Mouse (Mus musculus): ENCODE measurements around the gene Ankle1. TPM values are rescaled to one million over a fixed set of nuclear protein-coding genes. Genes with fewer than 3 reads are reported as not detected.

Ankle1 gene
- polyA plus RNA-seq, 1 experiment: 5.7 TPM

- no peak overlapping the region for H3K27ac ChIP-seq (ENCODE audit: insufficient read depth, low read length)
- no peak for TF ChIP-seq CTCF (IDR thresholded peaks at IDR 0.05; ENCODE audit: borderline replicate concordance, insufficient read depth, low read length)
- TF ChIP-seq POLR2A (IDR thresholded peaks at IDR 0.05; ENCODE audit: low read depth, low read length): no peak
- peaks cover 4% of the 10 kb centered on the region; the same call in 1 of the 2 replicates for H3K4me1 ChIP-seq (ENCODE audit: control insufficient read depth, insufficient read depth, low read length)
- no peak overlapping the region for H3K4me3 ChIP-seq (ENCODE audit: insufficient read depth, low read length)
Observed at GRCm38 (mm10) chr8:71394481-71394880, 11.3 kb upstream of the Ankle1 start.

GRCm38 (mm10) chr8:71395071-71395470 lies 10.7 kb upstream of the Ankle1 start:
- peaks cover 4% of the 10 kb centered on the region; the same call in 1 of the 2 replicates for H3K4me1 ChIP-seq (ENCODE audit: control insufficient read depth, insufficient read depth, low read length)
- no peak for TF ChIP-seq POLR2A (IDR thresholded peaks at IDR 0.05; ENCODE audit: low read depth, low read length)
- TF ChIP-seq CTCF (IDR thresholded peaks at IDR 0.05; ENCODE audit: borderline replicate concordance, insufficient read depth, low read length): no peak
- H3K27ac ChIP-seq (ENCODE audit: insufficient read depth, low read length): no peak overlapping the region
- no peak overlapping the region for H3K4me3 ChIP-seq (ENCODE audit: insufficient read depth, low read length)

DNA sequence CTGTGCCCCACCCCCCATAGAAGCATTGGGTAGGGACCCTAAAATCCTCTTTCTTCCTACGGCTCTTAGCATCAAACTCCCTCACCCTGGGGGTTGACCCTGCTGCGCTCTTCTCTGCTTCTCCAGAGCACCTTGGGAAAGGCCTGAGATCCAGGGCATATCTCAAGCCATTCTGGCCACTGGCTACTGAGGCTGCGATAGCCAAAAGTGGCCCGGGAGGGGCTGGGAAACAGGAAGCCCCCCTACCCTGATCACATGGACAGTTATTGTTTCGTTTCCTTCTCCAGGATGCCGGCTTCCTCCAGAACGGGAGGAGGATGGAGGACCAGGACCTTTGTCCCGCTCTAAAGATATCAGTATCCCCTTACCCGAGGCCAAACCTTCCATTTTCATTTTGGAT lies 10.2 kb upstream of the Ankle1 start, which contains the start of gene Ushbp1:
Gene Ushbp1, minus strand, starts transcription at position 174 of the 400 bp plus-strand sequence.
- peaks cover 4% of the 10 kb centered on the region; the same call in 1 of the 2 replicates for H3K4me1 ChIP-seq (ENCODE audit: control insufficient read depth, insufficient read depth, low read length)
- TF ChIP-seq POLR2A (IDR thresholded peaks at IDR 0.05; ENCODE audit: low read depth, low read length): no peak
- no peak for TF ChIP-seq CTCF (IDR thresholded peaks at IDR 0.05; ENCODE audit: borderline replicate concordance, insufficient read depth, low read length)
- H3K4me3 ChIP-seq (ENCODE audit: insufficient read depth, low read length): no peak within 1 kb of the TSS
- H3K27ac ChIP-seq (ENCODE audit: insufficient read depth, low read length): no peak within 1 kb of the TSS

DNA sequence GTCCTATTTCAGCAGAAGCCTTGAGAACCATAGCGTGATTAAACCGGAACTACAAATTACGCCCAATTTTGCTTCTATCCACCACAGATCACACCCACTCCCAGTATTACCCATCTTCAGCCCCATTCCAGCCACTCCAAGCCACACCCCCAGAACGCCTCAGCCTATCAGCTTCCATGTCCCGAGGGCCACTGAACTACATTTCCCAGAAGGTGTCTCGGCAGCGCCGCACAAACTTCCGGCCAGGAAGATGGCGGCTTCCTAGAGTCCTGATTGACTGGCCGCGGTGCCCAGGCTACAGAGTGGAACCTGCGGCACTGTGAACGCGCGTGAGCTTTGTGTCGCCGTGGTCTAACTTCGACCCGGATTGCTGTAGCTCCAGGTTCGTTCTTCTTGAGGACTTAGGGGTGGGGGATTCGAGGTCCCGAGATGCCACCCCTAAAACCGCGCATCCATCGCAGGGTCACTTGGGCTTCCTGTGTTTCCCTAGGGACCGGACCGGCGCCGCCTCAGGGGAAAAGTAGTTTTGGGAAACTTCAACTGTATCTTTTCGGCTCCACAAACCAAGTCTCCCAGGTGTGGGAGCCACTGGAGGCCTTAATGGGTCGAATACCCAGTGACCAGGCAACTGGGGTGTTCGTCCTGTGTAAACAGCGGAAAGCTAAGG lies 9.0 kb upstream of the Ankle1 start, which contains the start of gene Babam1:
Gene Babam1, plus strand, starts transcription at position 223 of the 667 bp plus-strand sequence.
- Histone ChIP-seq H3K4me3 (ENCODE audit: insufficient read depth, low read length) (peak within 1 kb of the TSS; percentile 63), H3K4me1 (ENCODE audit: control insufficient read depth, insufficient read depth, low read length) (peaks cover 4% of the 10 kb centered on the region; the same call in 1 of the 2 replicates), H3K27ac (ENCODE audit: insufficient read depth, low read length) (no peak within 1 kb of the TSS)
- TF ChIP-seq CTCF (IDR thresholded peaks at IDR 0.05; ENCODE audit: borderline replicate concordance, insufficient read depth, low read length) (no peak), POLR2A (IDR thresholded peaks at IDR 0.05; ENCODE audit: low read depth, low read length) (peak; percentile 82)

DNA sequence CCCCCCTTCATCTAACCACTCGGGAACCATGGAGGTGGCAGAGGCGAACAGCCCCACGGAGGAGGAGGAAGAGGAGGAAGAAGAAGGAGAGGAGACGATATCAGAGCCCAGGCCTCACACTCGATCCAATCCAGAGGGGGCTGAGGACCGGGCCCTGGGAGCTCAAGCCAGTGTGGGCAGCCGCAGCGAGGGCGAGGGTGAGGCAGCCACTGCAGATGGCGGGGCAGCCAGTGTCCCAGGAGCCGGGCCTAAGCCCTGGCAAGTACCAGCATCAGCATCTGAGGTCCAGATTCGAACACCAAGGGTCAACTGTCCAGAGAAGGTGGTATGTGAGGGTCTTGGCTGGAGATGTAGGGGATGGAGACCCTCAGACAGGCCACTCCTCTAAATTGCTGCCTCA lies 8.1 kb upstream of the Ankle1 start:
- no peak overlapping the region for H3K27ac ChIP-seq (ENCODE audit: insufficient read depth, low read length)
- TF ChIP-seq CTCF (IDR thresholded peaks at IDR 0.05; ENCODE audit: borderline replicate concordance, insufficient read depth, low read length) (no peak), POLR2A (IDR thresholded peaks at IDR 0.05; ENCODE audit: low read depth, low read length) (no peak)

DNA sequence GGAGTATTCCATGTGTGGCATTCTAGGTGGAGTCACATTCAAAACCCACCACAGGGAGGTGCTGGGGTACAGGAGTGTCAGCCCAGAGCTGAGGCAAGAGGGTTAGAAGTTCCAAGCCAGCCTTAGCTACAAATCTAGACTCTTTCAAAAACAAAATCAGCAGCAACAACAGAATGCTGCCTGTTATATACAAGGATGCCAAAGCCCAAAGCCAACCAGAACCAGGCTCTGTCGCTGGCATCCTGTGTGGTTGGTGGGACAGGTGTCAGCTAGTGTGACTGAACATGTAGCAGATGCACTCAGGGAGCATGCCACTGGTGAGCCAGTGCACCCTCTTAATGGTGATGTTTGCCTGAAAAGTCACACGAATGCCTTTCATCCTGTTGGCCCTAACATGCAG lies 5.0 kb upstream of the Ankle1 start:
- Histone ChIP-seq H3K4me1 (ENCODE audit: control insufficient read depth, insufficient read depth, low read length) (peaks cover 4% of the 10 kb centered on the region; the same call in 1 of the 2 replicates), H3K27ac (ENCODE audit: insufficient read depth, low read length) (no peak overlapping the region), H3K4me3 (ENCODE audit: insufficient read depth, low read length) (no peak overlapping the region)
- TF ChIP-seq CTCF (IDR thresholded peaks at IDR 0.05; ENCODE audit: borderline replicate concordance, insufficient read depth, low read length): no peak
- no peak for TF ChIP-seq POLR2A (IDR thresholded peaks at IDR 0.05; ENCODE audit: low read depth, low read length)

More for the DNA sequence above, 8.1 kb upstream of the Ankle1 start:
- H3K4me1 ChIP-seq (ENCODE audit: control insufficient read depth, insufficient read depth, low read length): peaks cover 4% of the 10 kb centered on the region; the same call in 1 of the 2 replicates
- H3K4me3 ChIP-seq (ENCODE audit: insufficient read depth, low read length): peak overlapping the region; percentile 63

DNA sequence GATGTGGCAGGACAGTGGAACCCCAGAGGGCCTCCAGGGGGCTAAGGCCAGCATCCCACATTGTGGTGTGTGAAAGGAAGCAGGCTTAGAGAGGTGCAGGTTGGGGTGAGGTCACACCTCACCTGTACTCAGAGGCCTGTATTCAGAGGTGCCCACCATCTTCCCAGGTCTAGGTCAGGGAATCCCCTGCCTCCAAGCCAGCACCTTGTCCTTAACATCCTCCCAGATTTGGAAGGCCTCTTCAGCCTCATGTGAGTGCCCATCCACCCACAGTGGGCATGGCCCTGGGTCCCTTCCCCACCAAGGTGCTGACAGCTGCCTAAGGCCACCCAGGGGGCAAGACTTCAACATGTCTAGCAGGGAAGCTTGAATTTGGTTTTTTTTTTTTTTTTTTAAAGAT lies 4.4 kb upstream of the Ankle1 start:
- H3K27ac ChIP-seq (ENCODE audit: insufficient read depth, low read length): no peak overlapping the region
- TF ChIP-seq CTCF (IDR thresholded peaks at IDR 0.05; ENCODE audit: borderline replicate concordance, insufficient read depth, low read length) (no peak), POLR2A (IDR thresholded peaks at IDR 0.05; ENCODE audit: low read depth, low read length) (no peak)
- no peak overlapping the region for H3K4me3 ChIP-seq (ENCODE audit: insufficient read depth, low read length)
- peaks cover 4% of the 10 kb centered on the region; the same call in 1 of the 2 replicates for H3K4me1 ChIP-seq (ENCODE audit: control insufficient read depth, insufficient read depth, low read length)

DNA sequence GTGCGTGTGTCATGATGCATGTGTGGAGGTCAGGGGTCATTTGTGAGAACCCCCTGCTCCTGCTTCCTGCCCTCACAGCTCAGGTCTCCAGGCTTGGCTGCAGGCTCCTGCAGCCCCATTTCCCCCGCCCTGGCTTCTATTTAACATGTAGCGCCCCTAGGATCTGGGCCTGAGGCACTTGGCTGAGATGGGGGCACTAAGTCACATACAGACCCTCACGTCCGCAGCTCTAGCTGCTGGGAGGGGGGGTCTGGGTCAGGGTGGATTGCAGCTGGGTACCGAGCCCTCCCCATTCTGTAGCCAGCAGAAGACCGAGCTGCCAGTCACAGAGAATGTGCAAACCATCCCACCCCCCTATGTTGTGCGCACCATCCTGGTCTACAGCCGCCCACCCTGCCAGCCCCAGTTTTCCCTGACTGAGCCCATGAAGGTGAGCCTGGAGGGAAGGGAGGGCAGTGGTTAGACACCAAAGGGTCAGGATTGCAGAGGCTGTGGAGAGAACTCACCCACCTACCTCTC lies 3.3 kb upstream of the Ankle1 start:
- H3K4me3 ChIP-seq (ENCODE audit: insufficient read depth, low read length): no peak overlapping the region
- no peak overlapping the region for H3K27ac ChIP-seq (ENCODE audit: insufficient read depth, low read length)
- peaks cover 3% of the 10 kb centered on the region; the same call in 1 of the 2 replicates for H3K4me1 ChIP-seq (ENCODE audit: control insufficient read depth, insufficient read depth, low read length)
- TF ChIP-seq POLR2A (IDR thresholded peaks at IDR 0.05; ENCODE audit: low read depth, low read length) (no peak), CTCF (IDR thresholded peaks at IDR 0.05; ENCODE audit: borderline replicate concordance, insufficient read depth, low read length) (no peak)

- Histone ChIP-seq H3K4me3 (ENCODE audit: insufficient read depth, low read length) (no peak overlapping the region), H3K4me1 (ENCODE audit: control insufficient read depth, insufficient read depth, low read length) (no peaks in the 10 kb centered on the region), H3K27ac (ENCODE audit: insufficient read depth, low read length) (no peak overlapping the region)
- TF ChIP-seq POLR2A (IDR thresholded peaks at IDR 0.05; ENCODE audit: low read depth, low read length) (no peak), CTCF (IDR thresholded peaks at IDR 0.05; ENCODE audit: borderline replicate concordance, insufficient read depth, low read length) (no peak)
Observed at GRCm38 (mm10) chr8:71403107-71403885, 2.5 kb upstream of the Ankle1 start.
